Mouse (Mus musculus) R1 (cell line): ENCODE measurements around the gene Igsf21.

Source experiments
- DNase-seq: peaks from one replicate; pipeline ENCODE4 v3.0.0-alpha.2; 2018; ENCODE audit warnings: low read depth, low spot score

The Igsf21 gene

GRCm38 (mm10) chr4:140102581-140103200 is 143.9 kb downstream of the Igsf21 start:
- peak; percentile 64 for DNase-seq

- peak; percentile 82 for DNase-seq
Observed at GRCm38 (mm10) chr4:140101106-140101505, 145.5 kb downstream of the Igsf21 start.

GRCm38 (mm10) chr4:140100141-140100540 is 146.4 kb downstream of the Igsf21 start:
- peak; percentile 75 for DNase-seq

GRCm38 (mm10) chr4:140096283-140096682 is 150.3 kb downstream of the Igsf21 start:
- no peak for DNase-seq

GRCm38 (mm10) chr4:140094835-140095234 is 151.7 kb downstream of the Igsf21 start:
- DNase-seq, result no peak

- no peak for DNase-seq
Observed at GRCm38 (mm10) chr4:140092367-140092766, 154.2 kb downstream of the Igsf21 start.

GRCm38 (mm10) chr4:140091693-140092092 is 154.9 kb downstream of the Igsf21 start:
- DNase-seq, result no peak

GRCm38 (mm10) chr4:140089676-140090075 is 156.9 kb downstream of the Igsf21 start:
- no peak for DNase-seq

GRCm38 (mm10) chr4:140088711-140089440 is 157.7 kb downstream of the Igsf21 start:
- peak; percentile 68 for DNase-seq

GRCm38 (mm10) chr4:140086192-140086591 is 160.4 kb downstream of the Igsf21 start:
- peak; percentile 76 for DNase-seq

- no peak for DNase-seq
Observed at GRCm38 (mm10) chr4:140084521-140085011, 162.0 kb downstream of the Igsf21 start.

- DNase-seq, result no peak
Observed at GRCm38 (mm10) chr4:140084064-140084463, 162.5 kb downstream of the Igsf21 start.

- no peak for DNase-seq
Observed at GRCm38 (mm10) chr4:140078416-140078815, 168.2 kb downstream of the Igsf21 start.

GRCm38 (mm10) chr4:140077615-140078014 is 169.0 kb downstream of the Igsf21 start:
- DNase-seq, result no peak

GRCm38 (mm10) chr4:140076852-140077563 is 169.6 kb downstream of the Igsf21 start:
- no peak for DNase-seq

GRCm38 (mm10) chr4:140076428-140076827 is 170.2 kb downstream of the Igsf21 start:
- DNase-seq, result no peak

- DNase-seq, result no peak
Observed at GRCm38 (mm10) chr4:140071047-140071446, 175.5 kb downstream of the Igsf21 start.

- no peak for DNase-seq
Observed at GRCm38 (mm10) chr4:140070331-140070652, 176.3 kb downstream of the Igsf21 start.

GRCm38 (mm10) chr4:140069563-140070330 is 176.8 kb downstream of the Igsf21 start:
- peak; percentile 61 for DNase-seq

- DNase-seq, result peak; percentile 76
Observed at GRCm38 (mm10) chr4:140068468-140068867, 178.1 kb downstream of the Igsf21 start.

- DNase-seq, result no peak
Observed at GRCm38 (mm10) chr4:140066011-140066410, 180.6 kb downstream of the Igsf21 start.
